Mouse (Mus musculus) embryonic fibroblast, embryonic 13.5 days (primary cell): ENCODE results near the gene Hsdl1.

Source experiments
- CTCF ChIP-seq: IDR thresholded peaks from 2 replicates; pipeline ENCODE4 v1.5.1; 2011; ENCODE audit warnings: mild to moderate bottlenecking, control low read depth, low read length, moderate library complexity, borderline replicate concordance; ENCODE audit not compliant: insufficient read depth
- POLR2A ChIP-seq: IDR thresholded peaks from 2 replicates; pipeline ENCODE4 v1.6.1; 2011; ENCODE audit warnings: low read depth, mild to moderate bottlenecking, control low read depth, low read length, moderate library complexity

- TF ChIP-seq CTCF (no peak), POLR2A (no peak)
These were observed 16.5 kb upstream of the Hsdl1 start for GRCm38 (mm10) chr8:119591456-119591855.
